Mouse (Mus musculus) intestine, postnatal 0 days (tissue): ENCODE measurements at regions not wholly inside any gene's neighbourhood (a gene's known extent, or its start where the extent isn't known, plus 50 kb on each side); places are given as distances from the start of the nearest gene placed in this dataset.
A peak's percentile ranks its signal among the peaks of the same experiment; 100 is the strongest.

ENCODE experiments used
- ATAC-seq: fragments of 200-750 bp; cut with Nextera tagmentation; 2 replicates; pipeline ENCODE4 v1.8.0; 2017; ENCODE audit warnings: mild to moderate bottlenecking, moderate TSS enrichment, moderate library complexity
- H3K27ac ChIP-seq: fragments of 300-500 bp; sonication (generic); 2 replicates; pipeline ENCODE4 v1.5.1; 2014; ENCODE audit warnings: mild to moderate bottlenecking, low read depth, low read length, moderate library complexity
- H3K27me3 ChIP-seq: fragments of 300-500 bp; sonication (generic); replicated peaks from 2 replicates; pipeline ENCODE4 v1.6.1; 2014; ENCODE audit warnings: low read length, mixed read lengths; ENCODE audit not compliant: control insufficient read depth, insufficient read depth
- H3K36me3 ChIP-seq: fragments of 300-500 bp; sonication (generic); 2 replicates; pipeline ENCODE4 v1.6.1; 2014; ENCODE audit warnings: mild to moderate bottlenecking, moderate library complexity; ENCODE audit not compliant: control insufficient read depth, insufficient read depth
- H3K4me1 ChIP-seq: fragments of 300-500 bp; sonication (generic); replicated peaks from 2 replicates; pipeline ENCODE4 v1.6.1; 2014; ENCODE audit warnings: antibody characterized with exemption, low read length, mixed read lengths; ENCODE audit not compliant: control insufficient read depth, insufficient read depth
- H3K4me2 ChIP-seq: fragments of 300-500 bp; sonication (generic); replicated peaks from 2 replicates; pipeline ENCODE4 v1.6.1; 2014; ENCODE audit warnings: low read depth, mild to moderate bottlenecking, moderate library complexity
- H3K4me3 ChIP-seq: fragments of 300-500 bp; sonication (generic); 2 replicates; pipeline ENCODE4 v1.5.1; 2014; ENCODE audit warnings: low read depth, low read length
- H3K9ac ChIP-seq: fragments of 300-500 bp; sonication (generic); 2 replicates; pipeline ENCODE4 v1.6.1; 2014; ENCODE audit warnings: mild to moderate bottlenecking, low read depth, low read length
- H3K9me3 ChIP-seq: fragments of 300-500 bp; sonication (generic); 2 replicates; pipeline ENCODE4 v1.6.1; 2016; ENCODE audit warnings: mixed run types; ENCODE audit not compliant: control insufficient read depth
- CTCF ChIP-seq: sonication (generic); IDR thresholded peaks from 2 replicates; pipeline ENCODE4 v1.5.1; 2016; ENCODE audit warnings: low read depth, mild to moderate bottlenecking, control low read depth, antibody characterized with exemption, moderate library complexity
- WGBS: fragments of 180-500 bp; shearing (Covaris S2); extraction: QIAGEN DNeasy Blood & Tissue Kit; methylation state at CpG from one replicate; pipeline ENCODE4 v1.1.7; 2014; 5-methylcytosine and 5-hydroxymethylcytosine counted together

DNA sequence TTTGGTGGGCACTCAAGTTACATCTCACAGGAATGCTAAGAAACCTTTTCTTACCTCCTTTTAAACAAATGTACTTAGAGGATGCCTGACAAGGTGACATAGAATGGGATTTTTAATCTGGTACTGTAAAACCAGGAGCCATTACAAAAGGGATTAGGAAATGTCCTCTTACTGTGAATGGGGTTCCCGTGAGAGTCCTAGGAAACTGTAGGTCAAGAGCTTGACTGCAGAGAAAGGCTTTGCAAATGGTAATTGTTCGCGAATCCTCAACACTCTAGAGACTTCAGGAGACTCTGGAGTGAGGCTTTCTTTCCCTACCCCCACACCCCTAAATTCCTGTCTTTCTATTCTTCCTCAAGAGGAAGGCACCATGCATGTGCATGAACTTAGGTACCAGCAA is 242.7 kb upstream of the Gadl1 start:
- no peaks in the 10 kb centered on the region for H3K9me3 ChIP-seq
- no peak overlapping the region for H3K4me2 ChIP-seq
- H3K4me1 ChIP-seq = no peaks in the 10 kb centered on the region
- H3K36me3 ChIP-seq = no peaks in the 10 kb centered on the region
- ATAC-seq = no peak
- TF ChIP-seq CTCF = no peak
- 76% methylated on average over 3 of the region's 3 CpGs for WGBS
- H3K4me3 ChIP-seq = no peak overlapping the region
- H3K27ac ChIP-seq = no peak overlapping the region
- H3K9ac ChIP-seq = no peak overlapping the region
- no peaks in the 10 kb centered on the region for H3K27me3 ChIP-seq

DNA sequence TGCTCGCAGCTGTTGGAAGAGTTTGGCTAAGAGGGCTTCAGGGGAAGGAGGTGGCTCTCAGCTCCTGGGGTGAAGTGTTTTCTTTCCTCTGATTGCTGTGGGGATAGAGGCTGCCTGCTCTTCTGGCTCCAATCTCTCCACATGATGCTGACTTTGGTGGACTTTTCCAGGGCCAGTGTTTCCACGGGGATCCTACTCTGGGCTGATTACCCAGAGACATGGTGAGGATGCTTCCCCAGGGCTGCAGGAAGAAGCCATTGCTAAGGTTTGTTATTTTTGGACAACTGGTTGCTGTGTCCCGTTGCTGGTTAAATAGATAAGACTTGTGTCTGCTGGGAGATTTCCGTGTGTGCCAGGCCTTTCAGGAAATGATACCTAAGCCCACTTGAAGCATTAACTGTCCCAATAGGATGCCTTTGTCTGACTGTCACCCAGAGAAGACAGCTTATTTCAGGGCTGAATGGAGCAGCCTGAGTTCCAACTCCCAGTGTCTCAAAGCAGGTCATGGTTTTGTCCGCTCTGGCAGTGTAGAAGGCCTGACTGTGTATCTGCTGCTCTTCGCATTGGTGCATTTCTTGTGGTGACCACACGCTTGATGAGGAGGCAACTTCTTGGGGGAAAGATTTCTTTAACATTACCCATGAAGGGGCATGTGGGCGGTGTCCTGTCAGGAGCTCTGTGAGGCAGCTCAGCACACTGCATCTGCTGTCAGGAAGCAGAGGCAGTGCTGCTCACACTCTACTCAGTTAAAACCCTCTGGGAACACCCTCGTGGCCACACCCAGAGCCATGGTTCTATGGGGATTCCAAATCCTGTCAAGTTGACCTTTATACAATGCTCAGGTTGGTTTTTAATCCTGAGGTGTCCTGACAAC is 228.3 kb upstream of the Gadl1 start:
- Histone ChIP-seq H3K4me2 (no peak overlapping the region), H3K9ac (no peak overlapping the region), H3K4me1 (no peaks in the 10 kb centered on the region), H3K36me3 (no peaks in the 10 kb centered on the region), H3K27ac (no peak overlapping the region), H3K9me3 (no peaks in the 10 kb centered on the region), H3K27me3 (no peaks in the 10 kb centered on the region), H3K4me3 (no peak overlapping the region)
- WGBS = 70% methylated on average over 9 of the region's 9 CpGs
- no peak for ATAC-seq
- TF ChIP-seq CTCF = no peak

DNA sequence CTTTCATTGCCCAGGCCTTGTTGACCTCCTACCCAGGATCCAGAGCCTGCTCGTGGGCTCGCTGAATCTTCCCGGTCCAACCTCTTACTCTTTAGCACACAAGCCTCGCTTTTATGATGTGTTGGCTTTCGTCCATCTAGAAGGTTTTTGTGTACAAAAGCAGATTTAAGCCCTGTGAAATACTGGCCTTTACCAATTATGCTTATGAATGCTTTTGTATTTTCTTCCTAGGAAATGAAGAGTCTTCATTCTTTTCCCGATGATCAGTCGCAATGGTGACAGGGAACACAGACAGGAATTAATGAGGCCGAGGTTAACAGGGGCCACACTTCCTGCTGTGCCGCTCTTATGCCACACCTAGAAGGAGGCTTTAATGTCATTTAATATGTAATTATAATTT is 227.4 kb upstream of the Gadl1 start:
- Histone ChIP-seq H3K36me3 (no peaks in the 10 kb centered on the region), H3K4me1 (no peaks in the 10 kb centered on the region), H3K27me3 (no peaks in the 10 kb centered on the region), H3K9ac (no peak overlapping the region), H3K4me3 (no peak overlapping the region), H3K4me2 (no peak overlapping the region), H3K9me3 (no peaks in the 10 kb centered on the region), H3K27ac (no peak overlapping the region)
- TF ChIP-seq CTCF = no peak
- 55% methylated on average over 9 of the region's 9 CpGs for WGBS
- no peak for ATAC-seq

DNA sequence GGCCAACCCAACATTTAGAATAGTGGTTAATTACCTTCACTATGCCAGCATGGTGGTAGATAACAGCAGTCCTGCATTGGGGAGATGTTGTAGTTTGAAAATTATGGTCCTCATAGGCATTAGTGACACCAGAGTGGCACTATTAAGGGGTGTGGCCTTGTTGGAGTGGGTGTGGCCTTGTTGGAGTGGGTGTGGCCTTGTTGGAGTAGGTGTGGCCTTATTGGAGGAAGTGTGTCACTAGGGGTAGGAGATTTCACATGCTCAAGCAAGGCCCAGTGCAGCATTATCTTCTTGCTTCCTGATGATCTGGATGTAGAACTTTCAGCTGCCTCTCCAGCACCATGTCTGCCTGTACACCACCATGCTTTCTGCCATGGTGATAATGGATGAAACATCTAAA is 225.3 kb upstream of the Gadl1 start:
- TF ChIP-seq CTCF = no peak
- Histone ChIP-seq H3K9ac (no peak overlapping the region), H3K27me3 (no peaks in the 10 kb centered on the region), H3K9me3 (no peaks in the 10 kb centered on the region), H3K36me3 (no peaks in the 10 kb centered on the region), H3K4me2 (no peak overlapping the region), H3K4me3 (no peak overlapping the region), H3K4me1 (no peaks in the 10 kb centered on the region), H3K27ac (no peak overlapping the region)
- ATAC-seq = no peak

DNA sequence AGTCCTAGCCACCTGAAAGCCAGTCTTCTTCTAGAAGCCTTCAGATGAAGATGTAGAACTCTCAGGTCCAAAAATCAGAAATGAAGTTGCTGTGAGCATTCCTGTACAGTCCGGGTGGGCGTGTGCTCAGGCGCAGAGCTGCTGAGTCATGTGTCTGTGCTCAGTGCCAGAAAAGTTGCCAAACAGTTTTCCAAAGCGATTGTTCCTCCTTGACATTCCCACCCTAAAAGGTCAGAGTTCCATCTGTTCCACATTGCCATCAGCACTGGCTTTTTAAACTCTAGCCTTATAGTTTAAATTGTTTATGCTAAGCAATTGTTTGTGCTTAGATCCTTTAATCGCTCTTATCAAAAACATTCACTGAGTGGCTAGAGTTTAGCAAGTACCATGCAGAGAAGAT is 222.7 kb upstream of the Gadl1 start:
- no peak for ATAC-seq
- WGBS = 80% methylated on average over 5 of the region's 5 CpGs
- H3K9ac ChIP-seq = no peak overlapping the region

DNA sequence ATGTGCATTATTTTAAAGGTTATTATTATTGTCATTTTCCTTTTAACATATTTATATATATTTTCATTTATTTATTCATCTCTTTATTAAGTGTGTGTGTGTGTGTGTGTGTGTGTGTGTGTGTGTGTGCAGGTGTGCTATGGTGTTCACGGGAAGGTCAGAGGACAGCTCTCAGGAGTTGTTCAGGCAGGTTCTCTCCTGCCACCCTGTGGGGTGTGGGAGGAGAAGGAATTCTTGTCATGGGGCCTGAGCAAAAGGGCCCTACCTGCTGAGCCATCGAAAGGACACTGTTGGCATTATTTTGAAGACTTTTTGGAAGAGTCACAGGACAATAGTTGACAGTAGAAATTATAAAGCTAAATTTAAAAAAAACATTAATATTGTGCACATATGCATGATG is 216.4 kb upstream of the Gadl1 start:
- H3K4me3 ChIP-seq = no peak overlapping the region
- WGBS = 48% methylated on average over 2 of the region's 2 CpGs
- no peaks in the 10 kb centered on the region for H3K27me3 ChIP-seq
- no peak overlapping the region for H3K4me2 ChIP-seq
- no peak overlapping the region for H3K27ac ChIP-seq
- H3K36me3 ChIP-seq = no peaks in the 10 kb centered on the region
- ATAC-seq = no peak
- peak; percentile 54 for TF ChIP-seq CTCF
- no peak overlapping the region for H3K9ac ChIP-seq
- H3K9me3 ChIP-seq = no peaks in the 10 kb centered on the region
- no peaks in the 10 kb centered on the region for H3K4me1 ChIP-seq

More for the DNA sequence above, 222.7 kb upstream of the Gadl1 start:
- Histone ChIP-seq H3K27ac (no peak overlapping the region), H3K4me3 (no peak overlapping the region), H3K4me2 (no peak overlapping the region), H3K36me3 (no peaks in the 10 kb centered on the region), H3K4me1 (no peaks in the 10 kb centered on the region), H3K9me3 (no peaks in the 10 kb centered on the region), H3K27me3 (no peaks in the 10 kb centered on the region)
- TF ChIP-seq CTCF = no peak
